Mouse (Mus musculus): ENCODE measurements around the gene Numa1.

DNA sequence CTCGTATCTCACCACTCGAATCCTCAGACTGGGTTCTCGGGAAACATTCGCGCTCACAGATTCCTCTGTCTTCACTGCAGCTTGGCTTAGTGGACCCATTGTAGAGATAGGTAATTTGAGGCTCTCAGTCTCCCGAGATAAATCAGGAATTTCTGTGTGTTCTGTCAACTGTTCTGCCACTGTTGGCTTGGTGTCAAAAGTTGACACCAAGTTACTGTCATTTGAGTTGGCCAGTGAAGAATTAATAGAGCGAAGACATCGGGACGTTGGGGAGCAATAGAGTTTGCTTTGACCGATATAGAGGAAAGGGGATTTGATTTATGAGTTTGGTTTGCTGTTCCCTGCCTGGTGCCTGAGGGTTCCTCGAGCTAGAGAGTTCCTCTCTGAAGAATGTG, 27.6 kb upstream of the Numa1 start, which contains the start of gene Tomt:
- TF ChIP-seq CTCF (IDR thresholded peaks at IDR 0.05; ENCODE audit: borderline replicate concordance, insufficient read depth, low read depth, low read length) (no peak), POLR2A (IDR thresholded peaks at IDR 0.05; ENCODE audit: borderline replicate concordance, insufficient read depth, low read length) (no peak)
